Mouse (Mus musculus) embryonic fibroblast, embryonic 13.5 days (primary cell): ENCODE data around the gene Adamts1. TPM values are rescaled to one million over a fixed set of nuclear protein-coding genes. Genes with fewer than 3 reads are reported as not detected.

Source experiments
- H3K27ac ChIP-seq: 2 replicates; pipeline ENCODE4 v1.5.1; 2012; ENCODE audit warnings: low read length, control low read depth, inconsistent platforms; ENCODE audit not compliant: insufficient read depth
- H3K4me1 ChIP-seq: 2 replicates; pipeline ENCODE4 v1.6.1; 2011; ENCODE audit warnings: low read length; ENCODE audit not compliant: control insufficient read depth, insufficient read depth
- H3K4me3 ChIP-seq: 2 replicates; pipeline ENCODE4 v1.5.1; 2011; ENCODE audit warnings: mild to moderate bottlenecking, control low read depth, low read length; ENCODE audit not compliant: insufficient read depth
- CTCF ChIP-seq: IDR thresholded peaks from 2 replicates; pipeline ENCODE4 v1.5.1; 2011; ENCODE audit warnings: mild to moderate bottlenecking, control low read depth, low read length, moderate library complexity, borderline replicate concordance; ENCODE audit not compliant: insufficient read depth
- POLR2A ChIP-seq: IDR thresholded peaks from 2 replicates; pipeline ENCODE4 v1.6.1; 2011; ENCODE audit warnings: low read depth, mild to moderate bottlenecking, control low read depth, low read length, moderate library complexity
- polyA plus RNA-seq: library from polyadenylated mRNA; stranded (reverse); fragments of >200 nt; gene quantifications from 2 replicates; pipeline ENCODE4 v1.2.4, GENCODE M21; 2011; ENCODE audit warnings: low read depth; ENCODE audit not compliant: missing spikeins, insufficient read length

The Adamts1 gene
- polyA plus RNA-seq, 1 experiment, result 68.9 TPM

DNA sequence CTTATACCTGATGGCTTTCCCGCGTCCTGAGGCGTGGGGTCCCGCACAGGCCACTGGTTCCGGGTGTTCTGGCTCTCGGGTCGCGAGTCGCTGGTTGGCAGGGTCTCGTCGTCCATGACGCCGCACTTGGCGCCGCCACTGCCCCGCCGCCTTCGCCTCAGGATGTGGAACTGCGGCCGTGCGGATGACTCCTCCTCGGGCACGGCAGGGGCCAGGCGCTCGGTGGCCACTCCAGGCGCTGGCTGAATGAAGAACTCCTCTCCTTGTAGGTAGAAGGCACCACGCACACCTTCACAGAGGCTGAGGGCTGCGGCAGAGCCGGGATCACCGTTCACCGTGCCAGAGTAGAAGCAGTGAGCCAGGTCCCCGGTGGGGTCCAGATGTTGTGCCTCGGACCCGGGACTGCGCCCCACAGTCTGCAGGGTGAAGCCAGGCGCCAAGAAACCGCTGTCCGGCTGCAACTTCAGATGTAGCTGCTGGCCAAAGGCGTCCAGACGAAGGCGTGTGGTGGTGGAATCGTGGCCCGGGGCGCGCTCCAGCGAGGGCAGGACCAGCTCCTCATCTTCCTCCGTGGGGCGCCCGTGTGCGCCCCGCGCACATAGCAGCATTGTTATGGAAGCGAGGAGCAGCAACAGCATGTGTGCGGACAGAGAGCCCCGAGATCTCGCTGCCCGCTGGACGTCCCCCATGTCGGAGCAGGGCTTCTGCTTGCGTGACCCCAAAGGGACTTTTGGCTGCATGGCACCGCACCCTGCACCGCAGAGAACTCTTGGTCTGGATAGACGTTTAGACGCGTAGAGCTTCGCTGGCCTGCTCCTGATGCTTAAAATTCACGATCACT lies 722 bp downstream of the Adamts1 start:
- no peak for TF ChIP-seq CTCF
- TF ChIP-seq POLR2A, result no peak; the same call in 1 of the 2 replicates
- Histone ChIP-seq H3K4me3 (peak overlapping the region; percentile 72), H3K4me1 (peaks cover 2% of the 10 kb centered on the region; the same call in 1 of the 2 replicates), H3K27ac (peak overlapping the region; percentile 62)

DNA sequence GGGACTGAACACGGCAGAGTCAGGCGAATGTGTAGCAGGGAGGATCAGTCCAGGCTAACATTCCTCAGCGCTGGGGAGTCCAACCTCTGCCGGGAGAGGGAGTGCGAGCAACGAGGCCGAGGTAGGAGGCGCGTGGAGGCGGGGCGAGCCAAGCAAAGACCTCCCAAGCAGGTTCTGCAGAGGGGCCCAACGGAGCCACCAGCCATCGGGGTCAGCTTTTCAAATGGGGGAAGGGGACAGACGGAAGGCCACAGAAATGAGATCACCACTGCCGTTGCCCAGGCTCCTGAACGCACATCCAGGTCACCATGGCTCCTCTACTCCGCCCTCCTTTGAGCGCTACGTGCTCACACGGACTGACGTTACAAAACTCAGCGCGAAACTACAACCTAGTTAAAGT lies 1.7 kb downstream of the Adamts1 start:
- H3K4me1 ChIP-seq, result peaks cover 2% of the 10 kb centered on the region; the same call in 1 of the 2 replicates
- peak overlapping the region; percentile 72 for H3K4me3 ChIP-seq
- H3K27ac ChIP-seq, result peak overlapping the region; percentile 62
- peak; percentile 68 for TF ChIP-seq POLR2A
- peak; percentile 42; the same call in 1 of the 2 replicates for TF ChIP-seq CTCF

DNA sequence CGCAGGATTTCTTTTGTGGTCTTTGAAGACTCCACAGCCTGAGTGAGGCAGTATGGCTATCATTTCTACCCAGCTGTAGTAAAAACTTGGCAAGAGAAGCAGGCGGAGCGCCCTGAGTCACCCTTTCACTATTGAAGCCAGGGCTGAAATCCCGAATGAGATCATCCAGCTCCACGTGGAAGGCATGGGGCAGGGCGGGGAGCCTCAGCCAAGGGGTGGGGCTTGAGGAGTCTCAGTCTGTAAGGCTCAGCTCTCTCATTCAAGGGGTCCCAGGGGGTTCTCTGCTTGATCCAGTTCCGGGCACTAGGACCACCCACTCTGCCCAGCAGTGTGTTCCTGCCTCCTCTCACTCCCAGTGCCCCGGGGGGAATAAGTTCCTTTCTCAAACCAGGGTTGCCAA lies 2.2 kb downstream of the Adamts1 start:
- Histone ChIP-seq H3K27ac (peak overlapping the region; percentile 62), H3K4me3 (peak overlapping the region; percentile 72), H3K4me1 (peaks cover 2% of the 10 kb centered on the region; the same call in 1 of the 2 replicates)
- TF ChIP-seq CTCF (no peak), POLR2A (no peak)

DNA sequence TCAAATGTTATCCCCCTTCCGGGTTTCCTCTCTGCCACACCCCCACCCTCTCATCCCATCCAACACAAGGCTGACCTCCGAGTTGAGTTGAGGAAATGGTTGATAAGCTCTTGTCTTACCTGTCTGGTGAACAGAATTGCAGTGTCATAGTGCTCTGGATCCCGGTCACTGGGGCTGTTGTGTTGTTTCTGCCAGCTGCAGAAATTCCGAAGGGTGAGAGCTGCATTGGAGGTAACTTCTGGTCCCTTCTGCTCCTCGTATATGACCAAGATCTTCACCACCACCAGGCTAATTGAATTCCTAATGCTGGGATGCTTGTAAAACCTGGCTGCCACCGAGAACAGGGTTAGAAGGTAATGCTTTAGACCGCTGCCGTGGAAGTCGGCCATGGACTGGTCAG lies 2.9 kb downstream of the Adamts1 start:
- no peak for TF ChIP-seq POLR2A
- TF ChIP-seq CTCF, result no peak

DNA sequence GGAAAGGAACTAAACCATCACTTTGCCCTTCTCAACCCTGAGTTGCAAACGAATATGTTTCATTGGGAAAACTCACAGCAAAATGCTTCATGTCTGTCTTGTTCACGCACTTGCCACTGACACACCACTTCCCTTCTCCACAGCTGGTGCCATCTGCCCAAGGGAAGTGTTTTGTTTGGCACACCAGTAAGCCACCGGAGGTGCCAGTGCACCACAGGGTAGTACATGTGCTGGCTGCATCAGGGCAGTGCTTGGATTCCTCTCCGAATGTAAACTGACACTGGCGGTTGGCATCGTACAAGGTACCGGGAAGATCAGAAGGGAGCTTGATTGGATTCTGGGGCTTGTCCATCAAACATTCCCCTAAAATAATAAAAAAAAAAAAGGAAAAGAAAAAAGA lies 4.6 kb downstream of the Adamts1 start:
- H3K4me3 ChIP-seq, result no peak overlapping the region
- no peak overlapping the region for H3K27ac ChIP-seq
- peaks cover 2% of the 10 kb centered on the region; the same call in 1 of the 2 replicates for H3K4me1 ChIP-seq
- TF ChIP-seq POLR2A, result no peak
- TF ChIP-seq CTCF, result no peak

More for the DNA sequence above, 2.9 kb downstream of the Adamts1 start:
- Histone ChIP-seq H3K4me1 (peaks cover 2% of the 10 kb centered on the region; the same call in 1 of the 2 replicates), H3K4me3 (peak overlapping the region; percentile 50), H3K27ac (no peak overlapping the region)

DNA sequence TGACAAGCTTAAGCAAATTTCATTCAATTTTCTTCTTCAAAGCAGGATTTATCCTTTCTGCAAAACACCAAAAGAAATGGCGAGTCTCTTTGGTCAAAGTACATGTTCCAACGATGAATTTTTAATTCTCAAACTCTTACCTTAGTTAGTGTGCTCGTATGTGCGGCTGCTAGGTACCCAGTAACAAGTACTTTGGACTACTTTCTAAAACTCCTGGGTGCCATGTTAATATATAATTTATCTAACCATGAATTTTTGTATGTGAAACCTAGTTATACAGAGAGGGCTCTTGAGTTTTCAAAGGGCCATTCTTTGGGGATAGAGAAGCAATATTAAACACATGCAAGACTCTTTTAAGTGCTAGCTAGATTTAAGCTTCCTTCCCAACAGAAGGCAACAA lies 5.8 kb downstream of the Adamts1 start:
- no peak overlapping the region for H3K4me3 ChIP-seq
- H3K27ac ChIP-seq, result no peak overlapping the region
- H3K4me1 ChIP-seq, result peaks cover 2% of the 10 kb centered on the region; the same call in 1 of the 2 replicates
- TF ChIP-seq CTCF (no peak), POLR2A (no peak)

DNA sequence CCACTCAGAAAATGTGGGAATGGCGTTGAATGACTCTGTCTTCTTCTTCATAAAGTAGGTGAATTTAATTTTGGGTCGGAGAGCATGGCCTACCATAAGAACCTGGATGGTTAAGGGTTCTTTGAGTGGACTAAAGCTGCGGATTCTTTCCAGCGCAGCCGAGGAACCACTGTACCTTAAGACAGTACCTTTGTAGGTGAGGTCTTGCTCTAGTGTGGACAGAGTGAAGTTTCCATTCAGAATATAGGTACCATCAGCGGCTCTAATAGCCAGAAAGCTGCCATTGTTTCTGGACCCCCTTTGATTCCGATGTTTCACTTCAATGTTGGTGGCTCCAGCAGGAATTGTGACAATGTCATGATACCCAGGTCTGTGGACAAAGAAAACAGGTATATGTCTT lies 7.2 kb downstream of the Adamts1 start:
- H3K4me1 ChIP-seq, result peaks cover 2% of the 10 kb centered on the region; the same call in 1 of the 2 replicates
- TF ChIP-seq POLR2A, result no peak
- H3K4me3 ChIP-seq, result no peak overlapping the region
- H3K27ac ChIP-seq, result no peak overlapping the region

DNA sequence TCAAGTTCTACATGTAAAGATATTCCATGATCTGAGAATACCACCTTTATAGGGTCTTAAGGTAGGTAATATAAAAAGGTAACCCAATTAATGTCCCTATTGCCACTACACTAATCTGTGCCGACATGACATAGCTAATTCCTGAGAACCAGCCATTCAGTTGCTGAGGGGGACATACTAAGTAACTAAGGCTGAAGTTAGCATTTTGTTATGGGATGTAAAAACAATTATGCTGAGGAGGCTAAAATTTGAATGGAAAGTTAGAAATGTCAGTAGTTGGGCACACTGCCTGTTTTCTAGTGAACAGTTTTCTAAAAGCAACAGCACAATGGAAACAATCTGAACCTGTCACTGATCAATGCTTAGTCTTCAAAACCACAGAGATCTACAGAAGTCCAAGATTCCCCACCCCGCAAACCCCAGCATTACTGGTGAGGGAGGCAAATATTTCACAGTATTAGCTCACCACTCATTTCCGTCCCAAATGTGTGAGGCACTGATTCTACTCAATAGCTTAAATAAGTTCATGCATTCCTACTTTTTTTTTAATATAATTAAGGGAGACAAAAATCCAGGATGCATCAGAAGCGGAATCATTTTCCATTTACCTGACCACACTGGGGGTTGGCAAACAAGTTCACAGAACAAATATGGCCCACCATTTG lies 9.6 kb downstream of the Adamts1 start:
- Histone ChIP-seq H3K4me3 (no peak overlapping the region), H3K4me1 (peaks cover 1% of the 10 kb centered on the region; the same call in 1 of the 2 replicates), H3K27ac (0 out of 2 replicates have a peak overlapping the region, but pooled peaks have one; percentile 45)
- TF ChIP-seq CTCF (no peak), POLR2A (no peak)

DNA sequence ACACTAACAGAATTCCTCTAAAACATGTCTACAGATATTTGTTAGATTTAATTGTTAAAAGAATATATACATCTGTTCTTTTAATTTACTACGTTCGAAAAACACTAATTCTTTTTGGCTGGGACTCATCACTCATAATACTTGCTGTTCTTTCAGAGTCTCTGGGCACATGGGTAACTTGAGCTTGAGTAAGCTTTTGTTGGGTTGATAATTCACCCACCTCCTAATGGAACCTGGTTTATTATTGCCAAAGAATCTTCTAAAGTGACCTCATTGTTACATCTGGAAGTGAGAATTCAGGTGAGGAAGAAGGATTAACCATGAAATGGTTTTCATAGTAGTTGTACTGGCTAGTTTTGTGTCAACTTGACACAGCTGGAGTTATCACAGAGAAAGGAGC lies 21.8 kb downstream of the Adamts1 start:
- no peak overlapping the region for H3K27ac ChIP-seq
- no peak for TF ChIP-seq POLR2A
- no peak for TF ChIP-seq CTCF

DNA sequence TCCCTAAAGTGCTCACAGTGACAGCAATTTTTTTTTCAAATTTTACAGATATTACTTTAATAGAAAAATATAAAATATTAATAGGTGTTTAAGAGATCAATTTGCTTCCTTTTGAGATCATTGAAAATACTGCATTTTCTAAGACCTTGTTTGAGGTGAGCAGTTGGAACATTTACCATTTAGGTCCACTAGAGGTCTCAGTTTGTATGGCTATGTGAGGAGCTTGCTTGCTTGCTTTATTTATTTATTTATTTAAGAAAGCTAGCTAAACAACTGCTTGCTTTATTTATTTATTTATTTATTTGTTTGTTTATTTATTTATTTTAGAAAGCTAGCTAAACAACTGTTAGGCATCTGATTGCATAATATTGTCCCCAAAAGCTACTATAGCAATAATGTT lies 23.1 kb downstream of the Adamts1 start:
- TF ChIP-seq POLR2A (no peak), CTCF (no peak)
- no peak overlapping the region for H3K4me3 ChIP-seq
- no peak overlapping the region for H3K27ac ChIP-seq
- no peaks in the 10 kb centered on the region for H3K4me1 ChIP-seq

More for the DNA sequence above, 21.8 kb downstream of the Adamts1 start:
- Histone ChIP-seq H3K4me3 (no peak overlapping the region), H3K4me1 (no peaks in the 10 kb centered on the region)
